Mouse (Mus musculus): Measurements from ENCODE around the gene Grhpr. TPM values are rescaled to one million over a fixed set of nuclear protein-coding genes. Genes with fewer than 3 reads are reported as not detected.
"Not testable (repeated sequence)": the region's sequence is repeated elsewhere in the genome, so short reads cannot be mapped to it uniquely, and the experiment has no call there.

Gene Grhpr
- total RNA-seq (2021): 10 to 100 TPM; 34.5 to 40.1 TPM
- long read RNA-seq, experiment 1, transcript Grhpr-201 (9 exons, 1,280 nt): major isoform, 47 of 51 reads
- long read RNA-seq, experiment 1, partial matches to known transcripts: 2 of 51 reads
- long read RNA-seq, experiment 1, other reads (novel, unspliced or antisense): 2 of 51 reads
- long read RNA-seq, experiment 2, transcript Grhpr-201 (9 exons, 1,280 nt): major isoform, 46 of 52 reads
- long read RNA-seq, experiment 2, partial matches to known transcripts: 6 of 52 reads
- long read RNA-seq, experiment 2, other reads (novel, unspliced or antisense): 0 of 52 reads

GRCm38 (mm10) chr4:44981280-44981973 lies at the start of gene Grhpr:
Grhpr (plus strand) TSS chr4:44981395.
- DNase-seq: peak; percentile 80 to 84
- intact Hi-C loops (cut with DNase I): no loop called here

GRCm38 (mm10) chr4:44931732-44932131 lies 49.5 kb upstream of the Grhpr start:
- DNase-seq: no peak
- intact Hi-C loops (cut with DNase I): no loop called here

GRCm38 (mm10) chr4:44938359-44939340 lies 42.5 kb upstream of the Grhpr start:
- DNase-seq: no peak
- intact Hi-C loops (cut with DNase I): no loop called here

- DNase-seq: no peak
- intact Hi-C loops (cut with DNase I): no loop called here
Observed at GRCm38 (mm10) chr4:44939576-44940249, 41.5 kb upstream of the Grhpr start.

- intact Hi-C loops (cut with DNase I): no loop called here
Observed at GRCm38 (mm10) chr4:44940286-44940685, 40.9 kb upstream of the Grhpr start.

GRCm38 (mm10) chr4:44942237-44942636 lies 39.0 kb upstream of the Grhpr start:
- intact Hi-C loops (cut with DNase I): no loop called here
- no peak for DNase-seq

More at GRCm38 (mm10) chr4:44940286-44940685, 40.9 kb upstream of the Grhpr start:
- DNase-seq: no peak

GRCm38 (mm10) chr4:44943480-44943879 lies 37.7 kb upstream of the Grhpr start:
- intact Hi-C loops (cut with DNase I): no loop called here
- no peak for DNase-seq

- no peak for DNase-seq
- intact Hi-C loops (cut with DNase I): no loop called here
Observed at GRCm38 (mm10) chr4:44944426-44945075, 36.6 kb upstream of the Grhpr start.

GRCm38 (mm10) chr4:44946126-44946525 lies 35.1 kb upstream of the Grhpr start:
- intact Hi-C loops (cut with DNase I); DNase-seq: not testable (repeated sequence)

GRCm38 (mm10) chr4:44947464-44947863 lies 33.7 kb upstream of the Grhpr start:
- intact Hi-C loops (cut with DNase I): no loop called here
- DNase-seq: no peak

- intact Hi-C loops (cut with DNase I): no loop called here
- no peak for DNase-seq
Observed at GRCm38 (mm10) chr4:44948314-44948713, 32.9 kb upstream of the Grhpr start.

- DNase-seq: no peak
Observed at GRCm38 (mm10) chr4:44953041-44953440, 28.2 kb upstream of the Grhpr start.

GRCm38 (mm10) chr4:44958776-44959175 lies 22.4 kb upstream of the Grhpr start:
- intact Hi-C loops (cut with DNase I): no loop called here
- DNase-seq: no peak

More at GRCm38 (mm10) chr4:44953041-44953440, 28.2 kb upstream of the Grhpr start:
- intact Hi-C loops (cut with DNase I): no loop called here

GRCm38 (mm10) chr4:44959220-44959619 lies 22.0 kb upstream of the Grhpr start:
- no peak for DNase-seq
- intact Hi-C loops (cut with DNase I): no loop called here

- intact Hi-C loops (cut with DNase I): no loop called here
- DNase-seq: no peak
Observed at GRCm38 (mm10) chr4:44963156-44963555, 18.0 kb upstream of the Grhpr start.

- intact Hi-C loops (cut with DNase I): no loop called here
- no peak for DNase-seq
Observed at GRCm38 (mm10) chr4:44965175-44965574, 16.0 kb upstream of the Grhpr start.

- intact Hi-C loops (cut with DNase I): no loop called here
Observed at GRCm38 (mm10) chr4:44965736-44966135, 15.5 kb upstream of the Grhpr start.

GRCm38 (mm10) chr4:44967402-44967801 lies 13.8 kb upstream of the Grhpr start:
- DNase-seq: no peak
- intact Hi-C loops (cut with DNase I): no loop called here

More at GRCm38 (mm10) chr4:44965736-44966135, 15.5 kb upstream of the Grhpr start:
- DNase-seq: no peak

GRCm38 (mm10) chr4:44970056-44970455 lies 11.1 kb upstream of the Grhpr start:
- DNase-seq: no peak
- intact Hi-C loops (cut with DNase I): no loop called here
